Mouse (Mus musculus) intestine, embryonic 16.5 days (tissue): ENCODE data around the gene Fam178b. TPM values are rescaled to one million over a fixed set of nuclear protein-coding genes. Genes with fewer than 3 reads are reported as not detected.

ENCODE experiments used
- ATAC-seq: fragments of 200-750 bp; cut with Nextera tagmentation; 2 replicates; pipeline ENCODE4 v1.8.0; 2017; ENCODE audit warnings: moderate TSS enrichment, moderate library complexity
- H3K27ac ChIP-seq: fragments of 300-500 bp; sonication (generic); 2 replicates; pipeline ENCODE4 v1.5.1; 2014; ENCODE audit warnings: mild to moderate bottlenecking, low read length
- H3K27me3 ChIP-seq: fragments of 300-500 bp; sonication (generic); replicated peaks from 2 replicates; pipeline ENCODE4 v1.6.1; 2014; ENCODE audit warnings: low read length, control low read depth, mixed read lengths; ENCODE audit not compliant: control insufficient read depth, insufficient read depth
- H3K36me3 ChIP-seq: fragments of 300-500 bp; sonication (generic); 2 replicates; pipeline ENCODE4 v1.6.1; 2014; ENCODE audit warnings: low read length, control low read depth; ENCODE audit not compliant: control insufficient read depth, insufficient read depth
- H3K4me1 ChIP-seq: fragments of 300-500 bp; sonication (generic); 2 replicates; pipeline ENCODE4 v1.6.1; 2014; ENCODE audit warnings: low read length, control low read depth, mixed read lengths; ENCODE audit not compliant: control insufficient read depth, insufficient read depth
- H3K4me2 ChIP-seq: fragments of 300-500 bp; sonication (generic); 2 replicates; pipeline ENCODE4 v1.6.1; 2014; ENCODE audit warnings: low read depth, low read length, control low read depth
- H3K4me3 ChIP-seq: fragments of 300-500 bp; sonication (generic); 2 replicates; pipeline ENCODE4 v1.5.1; 2014; ENCODE audit warnings: mild to moderate bottlenecking, low read length
- H3K9ac ChIP-seq: fragments of 300-500 bp; sonication (generic); 2 replicates; pipeline ENCODE4 v1.6.1; 2014; ENCODE audit warnings: low read depth, low read length
- H3K9me3 ChIP-seq: fragments of 300-500 bp; sonication (generic); 2 replicates; pipeline ENCODE4 v1.6.1; 2016; ENCODE audit warnings: low read length, control low read depth; ENCODE audit not compliant: control insufficient read depth
- WGBS: fragments of 180-500 bp; shearing (Covaris S2); extraction: QIAGEN DNeasy Blood & Tissue Kit; methylation state at CpG from one replicate; pipeline ENCODE4 v1.1.7; 2014; 5-methylcytosine and 5-hydroxymethylcytosine counted together
- polyA plus RNA-seq: library from polyadenylated mRNA; unstranded; fragments of >200 nt; fragmentation: Nextera tagmentation; extraction: Ambion mirVana; gene quantifications from 2 replicates; pipeline ENCODE4 v1.2.1, GENCODE M21; 2015

Gene Fam178b
- polyA plus RNA-seq, 1 experiment from 2014 or later: 0.54 TPM

DNA sequence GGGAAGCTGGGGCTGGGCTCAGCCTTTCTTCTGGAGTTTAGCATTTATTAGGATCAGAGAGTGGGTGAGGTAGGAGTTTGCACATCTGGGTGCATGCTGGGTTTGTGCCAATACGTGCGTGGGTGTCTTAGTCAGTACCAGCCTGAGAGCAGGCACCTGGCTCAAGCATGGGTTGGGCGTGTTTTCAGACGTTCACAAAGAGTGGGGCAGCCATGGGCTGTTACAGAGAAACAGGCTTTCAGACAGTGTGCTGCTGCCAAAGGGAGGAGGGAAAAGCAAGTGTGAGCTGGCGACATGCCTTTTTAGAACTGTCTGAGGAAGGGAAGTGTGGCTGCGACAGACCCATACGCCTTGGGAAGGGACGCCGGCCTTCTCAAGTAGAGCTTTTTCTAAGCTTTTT is 79.6 kb downstream of the Fam178b start:
- ATAC-seq: peak; percentile 30; the same call in 1 of the 2 replicates

DNA sequence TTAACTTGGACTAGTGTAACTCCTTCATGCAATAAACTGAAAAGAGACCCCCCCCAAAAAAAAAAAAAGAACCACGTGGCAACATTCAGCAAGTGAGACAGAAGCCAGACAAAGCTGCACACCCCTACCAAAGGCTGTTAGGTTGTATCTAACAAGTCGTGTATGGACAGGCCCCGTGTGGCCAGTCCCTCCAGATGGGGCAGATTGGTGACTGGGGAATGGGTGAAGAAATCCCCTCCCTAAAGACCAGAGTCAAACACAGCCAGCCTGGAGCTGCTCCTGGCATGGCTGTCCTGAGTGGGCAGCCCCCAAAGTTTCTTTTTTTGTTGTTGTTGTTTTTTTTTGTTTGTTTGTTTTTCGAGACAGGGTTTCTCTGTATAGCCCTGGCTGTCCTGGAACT is 80.7 kb downstream of the Fam178b start:
- Histone ChIP-seq H3K9ac (no peak overlapping the region), H3K27me3 (no peaks in the 10 kb centered on the region), H3K9me3 (no peaks in the 10 kb centered on the region), H3K4me3 (no peak overlapping the region), H3K4me2 (no peak overlapping the region), H3K36me3 (no peaks in the 10 kb centered on the region), H3K27ac (no peak overlapping the region), H3K4me1 (peaks cover 14% of the 10 kb centered on the region)
- ATAC-seq: no peak
- 52% methylated on average over 4 of the region's 4 CpGs for WGBS

More for the DNA sequence above, 79.6 kb downstream of the Fam178b start:
- Histone ChIP-seq H3K4me2 (no peak overlapping the region), H3K27ac (peak overlapping the region; percentile 42), H3K27me3 (no peaks in the 10 kb centered on the region), H3K9ac (0 out of 2 replicates have a peak overlapping the region, but pooled peaks have one; percentile 42), H3K4me1 (peaks cover 15% of the 10 kb centered on the region), H3K9me3 (no peaks in the 10 kb centered on the region), H3K4me3 (no peak overlapping the region), H3K36me3 (no peaks in the 10 kb centered on the region)
- WGBS: 52% methylated on average over 9 of the region's 9 CpGs

DNA sequence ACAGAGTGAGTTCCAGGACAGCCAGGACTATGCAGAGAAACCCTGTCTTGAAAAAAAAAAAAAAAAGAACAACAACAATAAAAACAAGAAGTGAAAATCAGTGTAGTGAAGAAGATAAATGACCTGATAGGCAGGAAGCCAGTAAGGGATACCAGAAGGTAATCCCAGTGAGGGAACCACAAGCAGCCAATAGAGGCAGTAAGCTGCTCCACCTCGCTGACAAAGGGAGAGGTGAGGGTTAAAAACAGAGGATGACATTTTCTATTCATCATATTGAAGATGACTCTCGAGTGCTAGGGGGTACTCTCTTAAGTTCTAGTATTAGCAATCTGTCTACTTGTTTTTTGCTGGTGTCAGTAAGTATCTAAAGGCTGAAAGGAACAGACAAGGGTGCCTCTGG is 84.6 kb downstream of the Fam178b start:
- no peaks in the 10 kb centered on the region for H3K9me3 ChIP-seq
- no peaks in the 10 kb centered on the region for H3K27me3 ChIP-seq
- no peaks in the 10 kb centered on the region for H3K36me3 ChIP-seq
- H3K9ac ChIP-seq: no peak overlapping the region
- WGBS: 67% methylated on average over 2 of the region's 2 CpGs
- no peak overlapping the region for H3K27ac ChIP-seq
- H3K4me1 ChIP-seq: peaks cover 15% of the 10 kb centered on the region
- no peak for ATAC-seq
- no peak overlapping the region for H3K4me2 ChIP-seq
- H3K4me3 ChIP-seq: no peak overlapping the region

DNA sequence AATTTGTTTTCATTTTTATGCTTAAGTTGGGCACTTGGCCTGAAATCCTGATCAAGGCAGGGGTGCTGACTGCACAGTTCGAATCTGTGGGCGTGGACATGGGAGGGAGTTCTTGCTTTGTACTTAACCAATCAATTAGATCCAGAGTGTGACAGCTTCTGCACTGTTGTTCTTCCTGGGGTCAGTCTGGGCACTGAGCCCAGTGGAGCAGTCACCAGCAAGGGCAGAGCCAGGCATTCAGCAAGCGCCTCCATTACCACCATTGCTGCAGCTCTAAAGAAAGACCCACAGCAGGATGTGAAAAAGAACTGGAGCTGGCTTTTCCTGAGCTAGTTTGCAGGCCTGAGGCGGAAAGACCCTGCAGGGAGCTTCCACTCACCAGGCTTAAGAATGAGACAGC is 86.9 kb downstream of the Fam178b start:
- H3K4me1 ChIP-seq: peaks cover 16% of the 10 kb centered on the region
- H3K9me3 ChIP-seq: no peaks in the 10 kb centered on the region
- no peak overlapping the region for H3K4me2 ChIP-seq
- ATAC-seq: peak; percentile 72
- 0 out of 2 replicates have a peak overlapping the region, but pooled peaks have one; percentile 3 for H3K27ac ChIP-seq
- 47% methylated on average over 4 of the region's 4 CpGs for WGBS
- no peaks in the 10 kb centered on the region for H3K36me3 ChIP-seq
- H3K27me3 ChIP-seq: no peaks in the 10 kb centered on the region
- H3K9ac ChIP-seq: no peak overlapping the region
- H3K4me3 ChIP-seq: no peak overlapping the region

DNA sequence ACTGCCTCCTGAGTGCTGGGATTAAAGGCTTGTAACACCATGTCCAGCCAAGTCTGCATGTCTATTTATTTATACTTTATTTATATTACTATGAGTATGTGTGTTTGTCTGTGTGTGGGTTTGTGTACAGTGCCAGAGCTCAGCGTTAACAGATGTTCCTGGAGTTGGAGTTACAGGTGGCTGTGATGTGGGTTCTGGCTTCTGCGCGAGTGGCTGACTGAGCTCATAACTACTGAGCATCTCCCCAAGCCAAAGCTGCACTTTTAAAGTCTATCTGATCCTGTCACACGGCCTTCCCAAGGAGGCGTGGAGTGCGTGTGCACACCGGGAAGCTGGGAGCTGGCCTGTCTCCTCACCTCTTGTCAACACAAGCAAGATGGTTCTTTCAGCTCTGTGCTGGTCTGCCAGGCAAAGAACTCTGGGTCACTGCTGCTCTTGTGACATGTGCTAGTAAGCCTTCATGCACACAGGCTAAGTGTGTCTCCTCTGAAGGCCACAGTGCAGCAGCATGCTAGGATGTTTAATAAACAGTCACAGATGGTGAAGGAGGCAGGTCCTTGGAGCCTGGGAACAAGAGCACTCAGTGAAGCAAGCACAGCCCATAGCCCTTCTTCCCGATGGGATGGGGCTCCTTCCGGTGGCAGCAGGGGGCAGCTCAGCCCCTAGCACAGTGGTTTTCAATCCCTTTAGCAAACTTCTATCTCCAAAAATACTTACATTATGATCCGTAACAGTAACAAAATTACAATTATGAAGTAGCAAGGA is 87.6 kb downstream of the Fam178b start:
- Histone ChIP-seq H3K4me2 (no peak overlapping the region), H3K27me3 (no peaks in the 10 kb centered on the region), H3K4me1 (peaks cover 18% of the 10 kb centered on the region), H3K4me3 (no peak overlapping the region), H3K9ac (no peak overlapping the region), H3K27ac (peak overlapping the region; percentile 55; the same call in 1 of the 2 replicates), H3K36me3 (no peaks in the 10 kb centered on the region), H3K9me3 (no peaks in the 10 kb centered on the region)
- 49% methylated on average over 10 of the region's 10 CpGs for WGBS
- peak; percentile 67 for ATAC-seq

DNA sequence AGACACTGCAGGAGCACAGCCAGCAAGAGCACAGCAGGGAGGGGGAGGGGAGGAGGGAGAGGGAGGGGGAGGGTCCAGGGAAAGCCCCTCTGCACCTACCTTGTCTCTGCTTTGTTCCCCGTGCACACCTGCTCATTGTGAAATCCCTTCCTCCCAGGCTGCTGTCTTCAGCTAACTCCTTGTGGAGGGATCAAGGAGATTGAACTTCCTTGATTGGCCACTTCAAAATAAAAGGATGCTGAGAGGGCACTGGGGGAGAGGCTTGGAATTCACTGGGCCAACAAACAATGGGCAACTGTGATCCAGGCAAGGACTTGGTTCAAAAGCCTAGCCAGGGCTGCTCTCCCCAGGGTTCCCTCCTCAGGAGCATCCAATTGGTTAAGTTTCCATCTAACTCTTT is 89.9 kb downstream of the Fam178b start:
- no peak overlapping the region for H3K4me2 ChIP-seq
- no peak overlapping the region for H3K4me3 ChIP-seq
- H3K9me3 ChIP-seq: no peaks in the 10 kb centered on the region
- ATAC-seq: no peak
- 40% methylated on average over 1 of the region's 1 CpGs for WGBS
- H3K36me3 ChIP-seq: no peaks in the 10 kb centered on the region
- H3K27me3 ChIP-seq: no peaks in the 10 kb centered on the region
- H3K27ac ChIP-seq: no peak overlapping the region
- H3K4me1 ChIP-seq: peaks cover 40% of the 10 kb centered on the region
- H3K9ac ChIP-seq: no peak overlapping the region

DNA sequence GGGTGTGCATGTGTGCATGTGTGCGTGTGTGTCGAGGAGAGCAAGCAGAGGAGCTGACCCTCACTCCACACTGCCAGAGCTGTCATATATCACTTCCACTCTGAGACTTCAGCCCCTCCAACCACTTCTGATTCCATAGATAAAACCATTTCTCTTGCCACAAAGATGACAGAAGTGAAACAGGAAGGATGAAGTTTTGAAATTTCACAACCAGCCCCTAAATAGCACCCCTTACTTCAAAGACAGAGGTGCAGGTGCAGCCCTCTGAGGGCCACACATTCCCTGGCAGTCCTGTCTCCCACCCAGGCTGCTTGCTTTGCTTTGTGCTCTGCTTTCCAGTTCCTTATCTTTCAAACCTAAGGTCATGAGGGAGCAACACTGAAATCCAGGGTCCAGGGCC is 91.6 kb downstream of the Fam178b start:
- H3K9me3 ChIP-seq: no peaks in the 10 kb centered on the region
- H3K27ac ChIP-seq: no peak overlapping the region
- no peak overlapping the region for H3K4me2 ChIP-seq
- 82% methylated on average over 2 of the region's 2 CpGs for WGBS
- no peak overlapping the region for H3K4me3 ChIP-seq
- no peaks in the 10 kb centered on the region for H3K27me3 ChIP-seq
- no peaks in the 10 kb centered on the region for H3K36me3 ChIP-seq
- peaks cover 46% of the 10 kb centered on the region for H3K4me1 ChIP-seq
- no peak for ATAC-seq
- H3K9ac ChIP-seq: no peak overlapping the region

DNA sequence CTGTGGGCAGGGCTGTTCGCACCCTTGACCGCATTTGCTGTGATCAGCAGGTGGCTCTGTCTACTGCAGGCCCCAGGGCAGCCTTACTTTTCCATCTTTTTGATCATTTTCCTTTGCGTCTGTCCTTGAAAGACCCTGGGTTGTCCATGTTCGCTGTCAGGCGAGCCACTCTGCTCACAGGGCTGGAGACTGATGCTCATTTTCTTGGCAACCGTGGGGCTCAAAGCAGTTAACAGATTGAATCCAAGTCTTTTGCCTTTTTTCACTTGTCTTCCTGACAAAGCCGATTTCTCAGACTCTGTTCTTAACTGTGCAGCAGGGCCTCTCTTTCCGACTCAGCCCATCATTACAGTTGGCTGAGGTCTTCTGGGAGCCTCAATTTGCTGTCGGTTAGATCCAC is 92.3 kb downstream of the Fam178b start:
- Histone ChIP-seq H3K9me3 (no peaks in the 10 kb centered on the region), H3K27me3 (no peaks in the 10 kb centered on the region), H3K4me3 (no peak overlapping the region), H3K27ac (0 out of 2 replicates have a peak overlapping the region, but pooled peaks have one; percentile 1), H3K4me1 (peaks cover 41% of the 10 kb centered on the region), H3K4me2 (no peak overlapping the region), H3K9ac (no peak overlapping the region), H3K36me3 (no peaks in the 10 kb centered on the region)
- ATAC-seq: no peak
- WGBS: 62% methylated on average over 9 of the region's 9 CpGs

DNA sequence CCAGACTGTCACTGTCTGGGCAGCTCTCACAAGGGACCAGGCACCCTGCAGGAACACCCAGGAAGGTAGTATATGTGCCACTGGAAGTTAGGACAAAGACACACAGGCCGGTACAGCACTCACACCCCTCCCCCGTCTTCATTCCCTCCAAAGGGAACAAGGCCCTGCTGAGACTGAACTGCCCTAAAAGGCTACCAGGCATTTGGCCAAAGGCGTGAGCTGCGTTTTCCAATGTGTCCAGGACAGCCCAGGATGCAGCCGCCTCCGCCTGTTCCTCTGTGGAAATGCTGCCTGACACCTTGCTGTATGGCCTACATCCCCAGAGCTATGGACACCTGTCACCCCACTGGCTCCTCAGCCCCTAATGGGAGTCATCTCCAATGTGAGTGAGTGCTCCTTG is 93.5 kb downstream of the Fam178b start:
- peak; percentile 57 for ATAC-seq
- H3K4me2 ChIP-seq: no peak overlapping the region
- peaks cover 33% of the 10 kb centered on the region for H3K4me1 ChIP-seq
- H3K9me3 ChIP-seq: no peaks in the 10 kb centered on the region
- H3K4me3 ChIP-seq: no peak overlapping the region
- H3K27ac ChIP-seq: peak overlapping the region; percentile 64
- H3K27me3 ChIP-seq: no peaks in the 10 kb centered on the region
- H3K36me3 ChIP-seq: no peaks in the 10 kb centered on the region
- H3K9ac ChIP-seq: peak overlapping the region; percentile 39
- WGBS: 62% methylated on average over 6 of the region's 6 CpGs
